Mouse (Mus musculus): ENCODE results near the gene Ripor2. TPM values are rescaled to one million over a fixed set of nuclear protein-coding genes. Genes with fewer than 3 reads are reported as not detected.
A peak's percentile ranks its signal among the peaks of the same experiment; 100 is the strongest.
"Not testable (repeated sequence)": the region's sequence is repeated elsewhere in the genome, so short reads cannot be mapped to it uniquely, and the experiment has no call there.

The Ripor2 gene
- total RNA-seq, 2 experiments from 2014 or later: 7.5 to 10.9 TPM

DNA sequence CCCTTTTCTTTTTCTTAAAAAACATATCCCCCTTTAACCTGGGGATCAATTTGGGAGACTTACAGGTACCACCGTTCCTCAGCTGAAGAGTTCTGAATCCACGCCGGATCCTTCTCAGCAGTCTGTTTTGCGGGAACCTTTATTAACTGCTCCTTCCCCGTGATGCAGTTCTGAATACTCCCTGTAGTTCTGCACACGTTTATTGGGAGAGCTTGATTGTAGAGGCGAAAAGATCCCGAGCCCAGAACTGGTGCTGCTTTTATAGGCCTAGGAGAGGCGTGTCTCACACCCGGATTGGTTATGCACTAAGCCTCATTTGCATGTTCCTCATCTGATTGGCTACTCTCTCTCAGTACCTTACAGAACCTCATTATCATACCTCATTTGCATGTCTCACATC, 189.5 kb downstream of the Ripor2 start:
- not testable (repeated sequence) for DNase-seq

DNA sequence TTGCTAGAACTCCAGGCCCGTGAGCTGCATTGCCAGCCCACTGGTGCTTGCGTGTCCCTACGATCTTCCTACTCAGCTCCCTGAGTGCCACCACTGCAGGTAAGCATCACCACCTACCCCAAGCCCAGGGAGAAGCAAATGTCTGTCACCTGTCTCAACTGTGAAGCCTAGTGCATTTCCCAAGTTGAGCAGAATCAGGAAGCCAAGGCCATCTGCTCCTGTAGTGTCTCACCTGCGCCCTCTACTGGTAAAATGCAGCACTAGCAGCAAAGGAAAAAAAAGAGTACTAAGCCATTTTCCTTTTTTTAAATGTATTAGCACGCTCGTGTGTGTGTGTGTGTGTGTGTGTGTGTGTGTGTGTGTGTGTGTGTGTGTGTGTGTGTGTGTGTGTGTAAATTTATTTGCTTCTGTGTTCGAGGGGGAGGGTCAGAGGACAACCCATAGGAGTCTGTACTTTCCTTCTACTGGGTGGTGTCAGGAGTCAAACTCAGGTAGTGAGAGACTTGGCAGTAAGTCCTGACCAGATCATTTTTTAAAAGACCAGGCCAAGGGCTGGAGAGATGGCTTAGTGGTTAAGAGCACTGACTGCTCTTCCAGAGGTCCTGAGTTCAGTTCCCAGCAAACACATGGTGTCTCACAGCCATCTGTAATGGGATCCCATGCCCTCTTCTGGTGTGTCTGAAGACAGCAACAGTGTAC, 194.3 kb downstream of the Ripor2 start:
- peak; percentile 61 for DNase-seq

DNA sequence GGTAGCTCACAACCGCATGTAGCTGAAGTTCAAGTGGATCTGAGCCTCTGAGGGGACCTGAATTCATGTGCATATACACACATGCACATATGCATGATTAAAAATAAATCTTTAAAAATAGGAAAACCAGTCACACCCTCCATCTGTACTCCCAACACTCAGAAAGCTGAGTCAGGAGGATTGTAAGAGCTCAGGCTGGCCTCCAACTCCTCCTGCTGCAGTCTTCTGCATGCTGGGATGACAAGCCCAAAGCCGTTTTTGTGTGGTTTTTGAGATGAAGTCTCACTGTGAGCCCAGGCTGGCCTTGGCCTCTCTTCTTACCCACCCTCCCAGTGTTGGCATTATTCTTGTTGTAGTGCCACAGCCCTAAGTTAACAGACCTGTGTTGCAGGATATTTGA, 196.0 kb downstream of the Ripor2 start:
- DNase-seq: no peak

DNA sequence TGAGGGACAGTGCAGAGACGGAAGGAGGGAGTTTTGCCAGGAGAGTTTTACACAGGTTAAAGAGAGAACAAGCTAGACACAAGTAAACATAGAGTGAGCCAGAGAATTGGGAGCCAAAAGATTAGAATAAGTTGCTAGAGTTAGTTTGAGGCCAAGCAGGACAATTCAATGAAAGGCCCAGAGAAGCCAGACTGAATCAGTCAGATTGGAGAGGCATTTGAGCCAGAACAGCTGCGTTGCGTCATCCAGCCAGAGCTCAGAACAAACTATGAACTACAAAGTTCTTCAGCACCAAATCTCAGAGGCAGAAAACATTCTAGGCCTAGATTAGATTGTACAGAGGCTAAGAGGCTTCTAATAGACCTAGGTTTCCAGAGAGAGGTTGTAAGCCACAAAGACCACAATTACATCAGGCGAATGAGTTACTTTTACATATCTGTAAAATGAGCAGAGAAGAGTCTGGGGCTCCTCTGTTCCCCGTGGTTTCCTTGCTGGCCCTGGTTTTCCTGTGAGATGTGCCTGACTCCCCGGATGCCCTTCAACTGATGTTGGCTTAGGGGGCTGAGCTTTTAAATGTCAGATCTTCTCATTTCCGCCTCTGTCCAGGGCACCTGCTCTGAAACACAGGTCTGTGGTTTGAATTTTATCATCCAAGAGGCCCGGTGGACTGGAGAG, 196.9 kb downstream of the Ripor2 start:
- DNase-seq: no peak

DNA sequence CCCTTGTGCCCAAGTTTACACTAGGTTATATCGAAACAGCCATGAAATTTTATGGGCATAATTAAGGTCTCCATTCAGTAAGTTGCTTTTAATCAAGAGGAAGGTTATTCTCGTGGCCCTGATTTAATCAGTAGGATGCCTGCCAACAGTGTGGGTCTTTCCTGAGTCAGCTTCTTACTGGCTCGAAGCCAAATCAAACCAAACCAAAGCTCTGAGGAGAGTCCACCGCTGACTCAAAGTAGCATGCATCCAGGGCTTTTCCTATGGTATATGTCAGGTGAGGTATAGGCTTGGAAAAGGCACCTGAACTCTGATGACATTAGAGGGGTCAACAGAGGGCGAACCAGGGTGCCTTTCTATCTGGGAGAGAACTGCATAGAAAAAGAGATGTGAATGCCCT, 199.9 kb downstream of the Ripor2 start:
- DNase-seq: peak; percentile 67

Other genes with a start within 250 kb of the Ripor2 start
- gene Armh2, start 159.0 kb downstream of the Ripor2 start, total RNA-seq (2021): not detected
- 10 to 100 TPM; 19.9 to 31.3 TPM for gene Gmnn, start 179.7 kb downstream of the Ripor2 start, total RNA-seq (2021)
- gene BC005537, start 219.5 kb downstream of the Ripor2 start, total RNA-seq (2021): 100 to 1,000 TPM; 149 to 152 TPM
- gene Acot13, start 249.4 kb downstream of the Ripor2 start, total RNA-seq (2021): 100 to 1,000 TPM; 125 to 155 TPM
- 10 to 100 TPM; 23.1 to 31.6 TPM for gene Tdp2, start 249.5 kb downstream of the Ripor2 start, total RNA-seq (2021)

Measured in adrenal gland, postnatal 10 days (tissue).